Mouse (Mus musculus): ENCODE measurements around the gene Gnaz.

- TF ChIP-seq POLR2A (IDR thresholded peaks at IDR 0.05; ENCODE audit: low read depth, low read length) = no peak
- TF ChIP-seq CTCF (IDR thresholded peaks at IDR 0.05; ENCODE audit: borderline replicate concordance, insufficient read depth, low read length) = no peak
Measured at GRCm38 (mm10) chr10:75054125-75054524, 87.1 kb downstream of the Gnaz start.

All from embryonic fibroblast, embryonic 13.5 days (primary cell).